Mouse (Mus musculus) liver, adult 2 months (tissue): ENCODE results near the gene Cd33.

Source experiments
- CTCF ChIP-seq: fragments of 200-500 bp; IDR thresholded peaks from 2 replicates; pipeline ENCODE4 v1.5.1; 2011; ENCODE audit warnings: low read depth, low read length, control low read depth
- POLR2A ChIP-seq: fragments of 200-500 bp; IDR thresholded peaks from 2 replicates; pipeline ENCODE4 v1.6.1; 2011; ENCODE audit warnings: low read length, control low read depth; ENCODE audit not compliant: insufficient read depth; ENCODE audit errors: extremely low read depth

GRCm38 (mm10) chr7:43483236-43483635, 61.0 kb downstream of the Cd33 start:
- TF ChIP-seq POLR2A (no peak), CTCF (no peak)
